Mouse (Mus musculus) kidney, embryonic 15.5 days (tissue): Measurements from ENCODE around the gene Ccdc17. TPM values are rescaled to one million over a fixed set of nuclear protein-coding genes. Genes with fewer than 3 reads are reported as not detected.
A peak's percentile ranks its signal among the peaks of the same experiment; 100 is the strongest.

Source experiments
- ATAC-seq: fragments of 200-750 bp; cut with Nextera tagmentation; replicated peaks from 2 replicates; pipeline ENCODE4 v1.8.0; 2017; ENCODE audit warnings: moderate TSS enrichment; ENCODE audit not compliant: low FRiP score
- H3K27ac ChIP-seq: fragments of 300-500 bp; sonication (generic); 2 replicates; pipeline ENCODE4 v1.5.1; 2015; ENCODE audit warnings: mild to moderate bottlenecking, inconsistent platforms
- H3K27me3 ChIP-seq: fragments of 300-500 bp; sonication (generic); 2 replicates; pipeline ENCODE4 v1.6.1; 2015; ENCODE audit warnings: inconsistent platforms
- H3K36me3 ChIP-seq: fragments of 300-500 bp; sonication (generic); 2 replicates; pipeline ENCODE4 v1.6.1; 2015; ENCODE audit warnings: inconsistent platforms
- H3K4me1 ChIP-seq: fragments of 300-500 bp; sonication (generic); 2 replicates; pipeline ENCODE4 v1.6.1; 2015; ENCODE audit warnings: inconsistent platforms
- H3K4me2 ChIP-seq: fragments of 300-500 bp; sonication (generic); 2 replicates; pipeline ENCODE4 v1.6.1; 2015; ENCODE audit warnings: moderate library complexity, mild to moderate bottlenecking, inconsistent platforms
- H3K4me3 ChIP-seq: fragments of 300-500 bp; sonication (generic); replicated peaks from 2 replicates; pipeline ENCODE4 v1.5.1; 2015; ENCODE audit warnings: mild to moderate bottlenecking, inconsistent platforms
- H3K9ac ChIP-seq: fragments of 300-500 bp; sonication (generic); 2 replicates; pipeline ENCODE4 v1.6.1; 2015; ENCODE audit warnings: mild to moderate bottlenecking, inconsistent platforms
- H3K9me3 ChIP-seq: fragments of 300-500 bp; sonication (generic); replicated peaks from 2 replicates; pipeline ENCODE4 v1.6.1; 2016; ENCODE audit warnings: inconsistent platforms
- WGBS: fragments of 180-500 bp; shearing (Covaris S2); methylation state at CpG from one replicate; pipeline ENCODE4 v1.1.7; 2015; ENCODE audit warnings: mixed read lengths; 5-methylcytosine and 5-hydroxymethylcytosine counted together
- polyA plus RNA-seq: library from polyadenylated mRNA; unstranded; fragments of >200 nt; fragmentation: Nextera tagmentation; extraction: Ambion mirVana; gene quantifications from 2 replicates; pipeline ENCODE4 v1.2.1, GENCODE M21; 2015

The Ccdc17 gene
- polyA plus RNA-seq, 1 experiment from 2014 or later, result 3.6 TPM

DNA sequence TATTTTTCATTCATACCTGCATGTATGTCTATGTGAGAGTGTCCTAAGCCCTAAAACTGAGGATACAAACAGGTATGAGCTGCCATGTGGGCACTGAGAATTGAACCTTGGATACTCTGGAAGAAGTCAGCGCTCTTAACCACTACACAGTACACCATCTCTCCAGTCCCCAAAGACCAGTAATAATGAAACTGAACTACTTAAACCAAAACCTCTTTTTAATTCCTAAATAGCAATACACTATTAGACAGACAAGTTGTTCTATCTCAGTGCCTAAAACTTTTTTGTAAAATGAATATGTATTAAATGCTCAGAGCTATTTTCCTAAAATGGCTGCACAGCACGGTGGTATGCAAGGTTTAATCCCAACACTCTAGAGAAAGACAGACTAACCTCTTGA, 18.8 kb downstream of the Ccdc17 start:
- 98% methylated on average over 2 of the region's 2 CpGs for WGBS
- peaks cover 84% of the 10 kb centered on the region for H3K36me3 ChIP-seq
- no peak overlapping the region for H3K4me3 ChIP-seq

DNA sequence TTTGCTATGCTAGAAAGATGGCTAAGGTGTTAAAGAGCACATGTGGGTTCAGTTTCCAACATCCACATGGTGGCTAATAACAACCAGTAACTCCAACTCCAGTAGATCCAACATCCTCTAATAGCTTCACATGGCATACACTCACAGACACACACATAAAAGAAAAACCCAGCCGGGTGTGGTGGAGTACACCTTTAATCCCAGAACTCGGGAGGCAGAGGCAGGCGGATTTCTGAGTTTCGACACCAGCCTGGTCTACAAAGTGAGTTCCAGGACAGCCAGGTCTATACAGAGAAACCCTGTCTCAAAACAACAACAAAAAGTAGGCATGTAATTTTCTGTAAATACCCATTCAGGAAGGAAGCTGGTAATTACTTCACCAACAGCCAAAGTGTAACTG, 28.4 kb downstream of the Ccdc17 start:
- ATAC-seq, result no peak
- Histone ChIP-seq H3K27me3 (no peaks in the 10 kb centered on the region), H3K9me3 (no peaks in the 10 kb centered on the region), H3K4me1 (peaks cover 19% of the 10 kb centered on the region), H3K4me2 (no peak overlapping the region), H3K9ac (no peak overlapping the region), H3K36me3 (peaks cover 43% of the 10 kb centered on the region), H3K4me3 (no peak overlapping the region; the same call in 1 of the 2 replicates), H3K27ac (no peak overlapping the region)
- WGBS, result 90% methylated on average over 4 of the region's 4 CpGs

More for the DNA sequence above, 18.8 kb downstream of the Ccdc17 start:
- Histone ChIP-seq H3K9ac (no peak overlapping the region), H3K9me3 (no peaks in the 10 kb centered on the region), H3K27me3 (no peaks in the 10 kb centered on the region), H3K27ac (no peak overlapping the region), H3K4me2 (no peak overlapping the region), H3K4me1 (no peaks in the 10 kb centered on the region)
- ATAC-seq, result no peak

DNA sequence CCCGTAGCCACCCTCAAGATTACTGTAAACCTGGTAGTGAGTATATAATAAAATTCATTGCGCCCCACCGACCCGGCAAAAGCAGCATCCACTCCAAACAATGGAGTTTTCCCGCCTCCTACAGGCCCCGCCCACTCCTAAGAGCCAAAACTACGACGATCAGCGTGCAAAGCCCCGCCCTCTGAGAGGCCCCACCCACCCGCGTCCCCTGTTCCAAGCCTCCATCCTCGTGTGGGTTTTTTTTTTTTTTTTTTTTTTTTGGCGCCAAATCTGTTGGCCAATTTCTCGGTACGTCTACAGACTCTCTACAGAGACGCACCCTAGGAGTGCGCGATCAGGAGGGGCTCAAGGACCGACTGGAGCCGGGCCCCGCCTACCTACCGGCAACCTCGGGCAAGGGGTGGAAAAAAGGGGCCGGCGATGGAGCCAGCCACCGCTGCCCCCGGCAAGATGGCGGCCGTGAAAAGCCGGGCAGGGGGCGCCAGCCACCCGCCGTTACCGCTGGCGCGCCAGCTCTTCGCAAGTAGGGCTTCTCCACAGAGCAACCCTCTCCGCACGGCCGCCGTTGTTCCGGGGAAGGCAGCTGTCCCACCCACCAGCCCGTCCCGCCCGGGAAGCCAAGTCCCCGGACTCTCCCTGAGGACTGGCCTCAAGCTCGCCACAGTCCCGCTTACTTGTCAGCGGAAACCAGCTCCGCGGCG, 30.4 kb downstream of the Ccdc17 start:
- peak overlapping the region; percentile 97 for H3K9ac ChIP-seq
- peaks cover 19% of the 10 kb centered on the region for H3K4me1 ChIP-seq
- H3K36me3 ChIP-seq, result peaks cover 25% of the 10 kb centered on the region
- H3K4me2 ChIP-seq, result peak overlapping the region; percentile 86
- peak; percentile 78 for ATAC-seq
- no peaks in the 10 kb centered on the region for H3K27me3 ChIP-seq
- peak overlapping the region; percentile 97 for H3K27ac ChIP-seq
- peak overlapping the region; percentile 100 for H3K4me3 ChIP-seq
- WGBS, result under 1% methylated on average over 53 of the region's 53 CpGs
- no peaks in the 10 kb centered on the region for H3K9me3 ChIP-seq

DNA sequence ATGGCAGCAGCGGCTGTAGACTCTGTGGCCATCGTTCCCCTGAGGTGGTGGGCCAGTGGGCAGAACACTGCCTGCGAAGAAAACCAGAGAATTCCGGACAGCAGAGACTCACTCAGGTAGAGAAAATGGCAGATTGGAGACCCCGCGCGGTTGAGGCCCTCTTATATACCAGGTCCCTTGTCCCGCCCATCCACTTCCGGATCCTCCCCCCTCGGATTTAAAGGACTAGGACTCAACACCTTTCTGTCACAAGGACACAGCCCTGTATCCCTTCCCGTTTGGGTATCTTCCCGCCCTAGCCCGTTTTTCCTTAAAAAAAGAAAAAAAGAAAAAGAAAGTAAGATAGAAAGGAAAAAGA, 30.9 kb downstream of the Ccdc17 start:
- WGBS, result under 1% methylated on average over 13 of the region's 13 CpGs
- peak overlapping the region; percentile 97 for H3K9ac ChIP-seq
- peak overlapping the region; percentile 97 for H3K27ac ChIP-seq
- no peaks in the 10 kb centered on the region for H3K27me3 ChIP-seq
- peak; percentile 94 for ATAC-seq
- peak overlapping the region; percentile 100 for H3K4me3 ChIP-seq
- H3K4me2 ChIP-seq, result peak overlapping the region; percentile 86
- H3K4me1 ChIP-seq, result peaks cover 19% of the 10 kb centered on the region
- H3K36me3 ChIP-seq, result peaks cover 24% of the 10 kb centered on the region
- no peaks in the 10 kb centered on the region for H3K9me3 ChIP-seq

DNA sequence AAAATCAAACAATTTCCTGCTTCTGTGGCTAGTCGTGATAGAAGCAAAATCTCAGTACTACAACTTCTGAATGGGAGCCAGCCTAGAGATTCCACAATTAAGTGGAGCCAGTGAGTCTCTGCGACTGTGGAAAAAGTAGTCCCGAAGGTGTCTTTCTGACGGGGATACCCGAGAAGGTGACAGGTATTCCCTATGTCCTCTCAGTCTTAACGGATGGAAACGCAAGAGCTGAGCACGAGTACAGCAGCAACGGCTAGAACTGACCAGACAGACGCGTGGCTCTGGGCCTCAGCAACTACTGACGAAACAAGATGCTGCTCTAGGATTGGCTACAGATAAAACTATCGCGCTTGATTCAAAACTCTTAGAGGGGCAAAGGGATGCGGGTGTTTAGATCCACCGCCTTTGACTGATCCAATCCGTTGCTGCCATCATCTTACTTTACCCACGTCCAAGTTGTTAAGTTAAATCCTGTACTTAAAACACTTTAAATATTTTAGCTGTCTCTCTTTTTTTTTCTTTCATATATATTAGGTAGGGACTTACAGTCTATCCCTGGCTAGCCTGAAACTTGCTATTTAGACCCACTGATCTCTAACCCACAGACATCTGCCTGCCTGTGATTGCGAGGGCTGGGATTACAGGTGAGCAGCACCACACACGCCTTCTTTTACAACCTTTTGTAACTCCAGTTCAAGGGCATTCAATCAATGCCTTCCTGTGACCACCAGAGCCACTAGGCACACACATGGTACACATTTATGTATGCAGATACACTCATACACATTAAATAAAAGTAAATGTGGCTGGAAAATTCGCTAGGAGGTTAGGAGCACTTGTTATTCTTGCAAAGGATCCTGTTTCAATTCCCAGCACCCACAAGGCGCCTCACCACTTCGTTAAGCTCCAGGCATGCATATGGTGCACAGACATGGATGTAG, 31.5 kb downstream of the Ccdc17 start, which contains the start of gene Nasp:
Gene Nasp, minus strand, starts transcription at position 220 of the 941 bp plus-strand sequence.
- peak within 1 kb of the TSS; percentile 86 for H3K4me2 ChIP-seq
- 5% methylated on average over 23 of the region's 23 CpGs for WGBS
- peak; percentile 90 for ATAC-seq

DNA sequence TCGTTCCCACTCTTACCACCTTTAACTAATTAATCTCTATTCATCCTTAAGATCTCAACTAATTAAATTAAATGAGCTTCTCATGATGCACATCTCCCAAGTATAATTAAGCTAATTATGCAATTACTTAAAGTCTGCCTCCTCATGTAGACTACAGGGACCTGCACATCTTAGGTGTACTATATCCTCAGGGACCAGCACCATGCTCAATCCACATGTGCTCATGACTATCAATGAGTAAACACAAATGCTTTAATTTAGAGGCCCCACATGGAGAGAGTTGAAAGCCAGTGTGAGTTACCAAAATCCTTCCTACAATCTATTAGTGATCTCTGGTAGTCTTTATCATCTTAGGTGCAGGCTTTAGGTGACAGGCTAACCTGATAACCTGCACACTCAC, 38.7 kb downstream of the Ccdc17 start:
- Histone ChIP-seq H3K27ac (no peak overlapping the region), H3K9me3 (no peaks in the 10 kb centered on the region), H3K27me3 (no peaks in the 10 kb centered on the region), H3K4me2 (no peak overlapping the region), H3K4me3 (no peak overlapping the region), H3K36me3 (peaks cover 70% of the 10 kb centered on the region), H3K4me1 (no peaks in the 10 kb centered on the region), H3K9ac (no peak overlapping the region)
- 89% methylated on average over 1 of the region's 1 CpGs for WGBS
- ATAC-seq, result no peak

More for the DNA sequence above, 31.5 kb downstream of the Ccdc17 start, which contains the start of gene Nasp:
- no peaks in the 10 kb centered on the region for H3K9me3 ChIP-seq
- H3K9ac ChIP-seq, result peak within 1 kb of the TSS; percentile 97
- peaks cover 19% of the 10 kb centered on the region for H3K4me1 ChIP-seq
- peak within 1 kb of the TSS; percentile 97 for H3K27ac ChIP-seq
- peaks cover 19% of the 10 kb centered on the region for H3K36me3 ChIP-seq
- peak within 1 kb of the TSS; percentile 100 for H3K4me3 ChIP-seq
- H3K27me3 ChIP-seq, result no peaks in the 10 kb centered on the region

DNA sequence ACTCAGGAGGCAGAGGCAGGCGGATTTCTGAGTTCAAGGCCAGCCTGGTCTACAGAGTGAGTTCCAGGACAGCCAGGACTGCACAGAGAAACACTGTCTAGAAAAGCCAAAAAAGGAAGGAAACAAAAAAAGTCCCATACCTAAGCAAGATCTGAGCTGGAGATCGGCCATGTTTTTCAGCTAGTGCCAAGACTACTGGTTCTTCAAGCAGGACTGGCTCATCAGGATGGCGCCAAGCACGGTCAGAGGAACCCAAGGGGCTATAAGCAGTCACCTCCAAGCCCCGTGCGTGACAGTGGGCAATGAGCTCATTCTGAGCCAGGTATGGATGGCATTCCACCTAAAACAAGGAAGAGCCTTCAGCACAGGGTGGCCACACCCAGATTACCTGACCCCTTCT, 42.4 kb downstream of the Ccdc17 start:
- Histone ChIP-seq H3K27ac (no peak overlapping the region), H3K4me1 (no peaks in the 10 kb centered on the region), H3K36me3 (peaks cover 97% of the 10 kb centered on the region), H3K4me3 (no peak overlapping the region), H3K9ac (no peak overlapping the region), H3K27me3 (no peaks in the 10 kb centered on the region), H3K4me2 (no peak overlapping the region), H3K9me3 (no peaks in the 10 kb centered on the region)
- WGBS, result 93% methylated on average over 6 of the region's 6 CpGs
- no peak for ATAC-seq

DNA sequence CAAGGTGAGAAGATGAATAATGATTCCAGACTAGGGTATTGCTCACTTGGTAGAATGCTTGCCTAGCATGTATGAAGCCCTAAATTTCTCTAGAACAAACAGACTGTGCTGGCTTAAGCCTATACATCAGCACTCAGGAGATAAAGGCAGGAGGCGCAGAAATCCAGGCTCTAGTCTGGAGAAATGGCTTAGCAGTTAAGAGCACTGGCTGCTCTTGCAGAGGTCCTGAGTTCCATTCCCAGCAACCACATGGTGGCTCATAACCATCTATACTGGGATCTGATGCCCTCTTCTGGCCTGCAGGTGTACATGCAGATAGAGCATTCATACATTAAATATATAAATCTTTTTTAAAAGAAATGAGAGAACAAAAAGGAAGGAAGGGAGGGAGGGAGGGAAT, 45.6 kb downstream of the Ccdc17 start:
- ATAC-seq, result no peak
- Histone ChIP-seq H3K36me3 (peaks cover 95% of the 10 kb centered on the region), H3K9ac (no peak overlapping the region), H3K27ac (no peak overlapping the region), H3K4me1 (peaks cover 16% of the 10 kb centered on the region), H3K4me2 (no peak overlapping the region), H3K4me3 (no peak overlapping the region), H3K9me3 (no peaks in the 10 kb centered on the region), H3K27me3 (no peaks in the 10 kb centered on the region)
- 94% methylated on average over 1 of the region's 1 CpGs for WGBS

DNA sequence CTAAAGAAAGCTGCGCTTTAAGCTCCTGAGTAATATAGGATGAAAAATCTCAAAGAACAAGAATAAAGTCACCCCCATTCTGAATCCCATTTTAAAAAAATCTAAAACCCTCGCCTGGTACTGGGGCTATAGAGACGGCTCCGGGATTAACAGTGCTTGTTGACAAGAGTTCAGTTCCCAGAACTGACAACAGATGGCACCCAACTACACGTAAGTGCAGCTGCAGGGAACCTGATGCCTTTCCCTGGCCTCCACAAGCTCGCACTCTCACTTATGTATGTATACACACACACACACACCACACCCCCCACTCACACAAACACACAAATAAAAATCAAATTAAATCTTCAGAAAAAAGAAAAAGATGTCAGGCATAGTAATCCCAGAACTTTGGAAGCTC, 47.9 kb downstream of the Ccdc17 start:
- no peak overlapping the region for H3K4me2 ChIP-seq
- no peak overlapping the region for H3K4me3 ChIP-seq
- peaks cover 35% of the 10 kb centered on the region for H3K4me1 ChIP-seq
- no peak overlapping the region for H3K9ac ChIP-seq
- 52% methylated on average over 6 of the region's 6 CpGs for WGBS
- H3K27me3 ChIP-seq, result no peaks in the 10 kb centered on the region
- H3K27ac ChIP-seq, result no peak overlapping the region
- H3K9me3 ChIP-seq, result no peaks in the 10 kb centered on the region
- peaks cover 95% of the 10 kb centered on the region for H3K36me3 ChIP-seq
- ATAC-seq, result no peak

DNA sequence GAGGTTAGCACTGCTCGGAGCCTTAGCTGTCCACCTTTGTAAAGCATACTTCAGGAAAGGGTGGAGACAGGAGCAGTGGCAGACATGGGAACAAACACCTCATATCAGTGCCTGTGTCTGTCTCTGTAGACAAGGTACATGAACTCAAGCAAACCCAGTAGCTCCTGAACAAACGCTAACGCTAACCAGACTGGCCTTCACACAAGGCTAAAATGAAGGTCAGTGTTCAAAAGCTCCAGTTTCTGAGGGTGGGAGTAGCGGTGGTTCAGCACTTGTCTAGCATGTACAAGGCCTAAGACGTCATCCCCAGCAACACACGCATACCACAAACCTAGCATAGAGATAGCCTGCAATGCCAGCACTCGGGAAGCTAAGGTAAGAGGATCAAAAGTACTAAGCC, 49.2 kb downstream of the Ccdc17 start:
- no peaks in the 10 kb centered on the region for H3K9me3 ChIP-seq
- 80% methylated on average over 7 of the region's 7 CpGs for WGBS
- H3K36me3 ChIP-seq, result peaks cover 85% of the 10 kb centered on the region

DNA sequence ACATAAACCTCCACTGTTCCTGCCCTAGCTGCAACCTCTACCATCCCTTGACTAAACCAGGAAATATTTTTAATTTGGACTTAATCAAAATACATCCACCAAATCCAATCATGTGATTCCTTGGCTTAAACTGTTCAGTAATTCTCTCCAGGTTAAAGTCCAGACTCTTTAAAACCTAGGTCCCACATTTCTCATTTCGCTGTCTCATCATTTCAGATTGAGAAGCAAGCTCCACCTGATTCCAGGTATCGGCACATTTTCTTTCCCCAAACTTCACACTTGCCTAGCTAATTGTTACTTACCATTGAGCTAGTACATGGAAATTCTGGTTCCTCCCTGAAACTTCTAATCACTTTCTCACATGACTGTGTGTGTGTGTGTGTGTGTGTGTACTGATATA, 53.0 kb downstream of the Ccdc17 start:
- no peak overlapping the region for H3K9ac ChIP-seq
- H3K4me1 ChIP-seq, result peaks cover 49% of the 10 kb centered on the region
- peak overlapping the region; percentile 70 for H3K4me2 ChIP-seq
- no peaks in the 10 kb centered on the region for H3K27me3 ChIP-seq
- no peak for ATAC-seq
- peaks cover 50% of the 10 kb centered on the region for H3K36me3 ChIP-seq
- 96% methylated on average over 2 of the region's 2 CpGs for WGBS
- H3K9me3 ChIP-seq, result no peaks in the 10 kb centered on the region
- peak overlapping the region; percentile 93; the same call in 1 of the 2 replicates for H3K4me3 ChIP-seq
- H3K27ac ChIP-seq, result no peak overlapping the region

More for the DNA sequence above, 49.2 kb downstream of the Ccdc17 start:
- peaks cover 45% of the 10 kb centered on the region for H3K4me1 ChIP-seq
- H3K27ac ChIP-seq, result no peak overlapping the region
- no peak overlapping the region for H3K4me3 ChIP-seq
- ATAC-seq, result no peak
- H3K27me3 ChIP-seq, result no peaks in the 10 kb centered on the region
- no peak overlapping the region for H3K9ac ChIP-seq
- H3K4me2 ChIP-seq, result no peak overlapping the region
